Mouse (Mus musculus): ENCODE measurements around the gene Cdk2ap2.
"Not testable (repeated sequence)": the region's sequence is repeated elsewhere in the genome, so short reads cannot be mapped to it uniquely, and the experiment has no call there.

Gene Cdk2ap2

DNA sequence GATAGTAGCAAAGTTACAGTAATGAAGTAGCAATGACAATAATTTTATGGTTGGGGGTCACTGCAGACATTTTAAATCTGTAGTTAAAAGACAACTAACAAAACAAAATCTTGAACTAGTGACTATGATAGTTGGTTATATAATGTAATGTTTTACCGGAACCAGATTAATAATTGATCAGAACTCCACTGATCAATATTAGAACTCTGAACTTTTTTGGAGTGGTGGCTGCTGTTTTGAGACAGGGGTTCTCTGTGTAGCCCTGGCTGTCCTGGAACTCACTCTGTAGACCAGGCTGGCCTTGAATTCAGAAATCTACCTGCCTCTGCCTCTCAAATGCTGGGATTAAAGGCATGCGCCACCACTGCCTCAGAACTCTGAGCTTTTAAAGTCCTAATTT lies 28.7 kb upstream of the Cdk2ap2 start:
- DNase-seq (ENCODE audit: low spot score): not testable (repeated sequence)

DNA sequence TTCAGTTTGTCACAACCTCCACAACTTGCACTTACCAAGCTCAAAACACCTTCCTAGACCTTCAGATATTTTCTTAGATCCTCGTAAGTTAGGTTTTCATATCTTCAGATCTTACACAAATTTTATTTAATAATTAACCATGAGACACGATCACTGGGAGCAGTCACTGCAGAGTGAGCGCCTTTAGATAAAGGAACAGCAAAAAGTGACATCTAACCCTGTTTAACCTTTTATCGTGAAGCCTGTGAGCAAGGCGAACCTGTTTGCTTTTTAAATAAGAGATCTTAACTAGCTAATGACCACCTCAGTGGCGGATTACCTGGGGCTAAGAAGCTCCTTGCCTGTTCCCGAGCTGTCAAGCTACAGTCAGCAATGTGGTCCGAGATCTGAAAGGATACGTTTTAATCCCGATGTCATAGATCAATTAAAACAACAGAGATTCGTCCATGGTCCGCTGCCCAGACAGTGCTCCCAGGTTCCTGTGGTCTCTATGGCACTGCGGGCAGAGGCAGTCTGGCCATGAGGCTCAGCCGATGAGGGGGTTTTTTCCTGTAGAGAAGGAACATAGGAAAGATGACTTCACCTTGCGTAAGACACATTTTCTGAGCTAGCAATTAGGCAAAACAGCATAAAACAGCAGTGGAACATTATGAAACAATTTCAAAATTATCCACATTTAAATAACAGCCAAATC lies 28.1 kb upstream of the Cdk2ap2 start:
- DNase-seq (ENCODE audit: low spot score): no peak

DNA sequence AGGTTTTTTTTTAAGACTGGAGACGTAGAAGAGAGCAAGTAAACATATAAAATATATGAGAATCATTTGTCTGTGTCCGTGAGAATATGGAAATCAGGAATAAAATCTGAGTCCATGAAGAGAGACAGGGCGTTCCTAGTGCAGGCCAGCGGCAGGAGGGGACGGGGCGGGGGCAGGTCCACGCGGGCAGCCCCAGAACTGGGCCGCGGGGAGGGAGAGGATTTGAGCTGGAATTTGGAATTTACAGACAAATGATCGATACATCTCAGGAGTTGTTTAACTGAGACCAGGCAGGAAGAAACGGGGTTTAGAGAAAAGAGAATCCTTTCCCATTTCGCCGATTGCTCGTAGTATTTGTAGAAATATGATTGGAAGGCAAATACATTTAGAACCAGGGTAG lies 26.7 kb upstream of the Cdk2ap2 start:
- DNase-seq (ENCODE audit: low spot score): no peak

DNA sequence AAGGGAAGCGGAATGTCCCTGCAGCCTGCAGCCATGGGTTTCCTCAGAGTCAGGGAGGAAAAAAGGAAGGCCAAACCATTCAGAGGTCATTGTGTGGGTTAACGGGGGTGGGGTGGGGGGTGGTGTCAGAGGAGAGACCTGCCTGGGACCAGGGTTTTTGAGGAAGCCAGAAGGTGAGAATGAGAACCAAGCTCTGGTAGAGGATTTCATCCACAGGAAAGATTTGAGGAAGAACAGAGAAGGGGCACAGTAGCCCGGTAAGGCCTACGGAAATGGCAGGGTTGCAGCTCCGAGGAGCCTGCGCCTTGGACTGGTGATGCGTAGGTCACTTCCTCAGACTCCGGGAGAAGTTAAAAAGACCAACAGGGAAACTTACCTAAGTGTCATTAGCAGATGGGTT lies 26.2 kb upstream of the Cdk2ap2 start:
- DNase-seq (ENCODE audit: low spot score): no peak

DNA sequence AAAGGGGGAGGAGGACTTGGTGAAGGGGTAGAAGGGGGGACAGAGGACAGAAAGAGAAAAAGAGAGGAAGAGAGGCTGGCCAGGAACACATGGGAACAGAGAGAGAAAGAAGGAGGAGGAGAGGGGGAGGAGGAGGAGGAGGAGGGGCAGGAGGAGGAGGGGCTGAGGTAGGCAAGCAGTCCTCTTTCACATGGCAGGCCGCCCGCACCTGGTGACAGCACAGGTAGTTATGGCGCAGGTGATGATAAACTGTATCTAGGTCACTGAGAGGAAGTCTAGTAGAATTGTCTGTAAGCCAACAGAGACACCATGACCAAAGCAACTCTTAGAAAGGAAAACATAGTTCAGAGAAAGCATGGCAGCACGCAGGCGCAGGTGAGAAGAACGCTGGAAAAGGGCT lies 25.6 kb upstream of the Cdk2ap2 start:
- DNase-seq (ENCODE audit: low spot score): no peak

DNA sequence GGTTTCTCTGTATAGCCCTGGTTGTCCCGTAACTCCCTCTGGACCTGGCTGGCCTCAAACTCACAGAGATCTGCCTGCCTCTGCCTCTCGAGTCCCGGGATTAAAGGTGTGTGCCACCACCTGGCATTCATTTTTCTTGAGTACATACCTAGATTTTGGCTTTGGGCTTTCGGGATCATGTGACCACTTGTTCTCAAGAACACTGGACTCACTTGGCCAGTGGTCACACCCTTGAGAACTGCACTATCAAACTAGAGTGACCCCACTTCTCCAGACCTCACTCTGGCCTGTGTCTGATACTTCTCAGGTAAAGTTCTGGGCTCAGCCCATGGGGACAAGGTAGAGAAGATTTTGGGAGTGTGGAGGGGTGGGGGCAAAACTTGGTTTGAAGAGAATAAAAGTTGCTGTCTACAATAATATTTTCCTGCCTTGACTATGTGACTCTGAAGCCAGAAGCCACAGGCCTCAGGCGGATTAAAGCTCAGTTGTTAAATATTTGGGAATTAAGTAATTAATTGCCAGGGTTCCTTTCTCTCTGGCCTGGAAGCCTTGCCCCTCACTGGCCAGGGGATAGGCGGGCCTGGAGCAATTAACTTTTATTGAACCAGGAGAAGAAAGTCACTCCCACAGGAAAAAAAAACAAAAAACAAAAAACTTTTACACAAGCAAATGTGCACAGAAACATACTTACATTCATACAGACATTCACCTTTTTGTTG lies 24.1 kb upstream of the Cdk2ap2 start:
- DNase-seq (ENCODE audit: low spot score): no peak

DNA sequence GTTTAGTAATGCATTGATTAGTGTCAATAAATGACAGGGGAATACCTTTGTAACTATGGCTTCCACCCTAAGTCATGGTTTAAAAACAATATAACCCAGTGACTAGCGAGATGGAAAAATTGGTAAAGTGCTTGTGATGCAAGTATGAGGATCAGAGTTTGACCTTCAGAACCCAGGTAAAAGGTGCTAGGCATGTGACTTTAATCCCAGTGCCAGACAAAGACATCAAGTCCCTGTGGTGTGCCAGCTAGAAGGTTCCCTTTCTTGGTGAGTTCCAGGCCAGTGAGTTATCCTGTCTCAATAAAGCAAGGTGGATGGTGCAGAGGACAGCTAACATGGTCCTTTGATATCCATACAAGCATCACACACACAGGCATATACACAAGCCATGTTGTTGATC lies 21.5 kb upstream of the Cdk2ap2 start:
- no peak for DNase-seq (ENCODE audit: low spot score)

DNA sequence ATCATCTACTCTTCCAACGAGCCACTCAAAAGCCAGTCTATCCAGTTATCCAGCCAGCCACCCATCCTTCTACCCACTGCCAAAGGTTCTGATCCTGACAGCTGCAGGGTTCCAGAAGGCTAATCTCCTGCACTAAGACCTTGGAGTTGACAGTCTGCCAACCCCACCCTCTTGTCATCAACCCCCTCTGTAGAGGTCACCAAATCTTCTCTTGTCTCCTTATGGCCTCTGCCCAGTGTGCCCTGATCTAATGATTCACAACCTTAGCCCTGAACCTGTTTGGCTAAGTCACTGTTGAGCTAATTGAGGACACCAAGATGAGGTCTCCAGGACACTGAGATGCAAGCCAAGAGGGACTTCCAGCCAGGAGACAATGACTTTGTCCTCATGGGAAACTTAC lies 17.4 kb upstream of the Cdk2ap2 start:
- DNase-seq (ENCODE audit: low spot score): no peak

DNA sequence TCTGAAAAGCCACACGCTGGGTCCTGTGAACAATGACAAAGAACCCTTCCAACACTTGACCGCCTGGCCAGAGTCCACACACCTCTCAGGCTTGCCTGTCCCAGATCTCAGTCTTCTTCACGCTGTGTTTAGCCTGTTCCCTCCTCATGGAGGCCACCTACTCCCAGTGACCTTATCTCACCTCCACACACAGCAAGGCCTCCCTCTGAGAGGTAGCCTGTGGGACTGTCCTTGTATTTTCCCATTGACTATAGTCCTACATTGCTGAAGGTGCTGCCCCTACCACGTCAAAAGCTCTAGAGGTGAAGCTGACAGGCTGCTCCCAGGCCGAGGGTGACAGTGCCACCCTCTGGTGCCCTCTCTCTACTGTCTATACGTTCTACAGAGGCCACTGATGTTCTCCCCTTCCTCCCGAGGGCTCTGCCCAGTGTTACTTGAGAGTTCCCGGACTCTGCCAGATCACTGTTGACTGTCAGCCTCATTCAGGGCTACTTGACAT lies 16.4 kb upstream of the Cdk2ap2 start:
- no peak for DNase-seq (ENCODE audit: low spot score)

DNA sequence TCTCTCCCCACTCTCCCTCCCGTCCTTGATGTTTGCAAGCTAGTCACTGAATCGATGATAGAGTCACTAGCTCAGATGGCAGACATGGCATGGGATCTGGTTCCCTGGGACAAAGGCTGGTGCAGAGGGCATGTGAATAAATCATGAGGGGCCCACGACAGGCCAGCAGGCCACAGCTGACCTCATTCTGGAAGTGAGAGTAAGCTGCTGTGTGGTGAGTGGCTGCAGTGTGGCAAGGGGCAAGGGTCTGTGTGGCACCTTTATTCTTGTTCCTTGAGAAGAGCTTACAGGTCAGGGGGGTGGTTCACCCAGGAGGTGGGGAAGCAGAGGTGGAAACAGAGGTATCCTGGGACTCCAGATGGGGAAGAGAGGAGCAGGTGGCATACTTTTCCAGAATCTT lies 15.6 kb upstream of the Cdk2ap2 start, which contains the start of gene Cabp2:
Cabp2 (plus strand) TSS at position 185 of the 400 bp plus-strand sequence.
- no peak for DNase-seq (ENCODE audit: low spot score)

DNA sequence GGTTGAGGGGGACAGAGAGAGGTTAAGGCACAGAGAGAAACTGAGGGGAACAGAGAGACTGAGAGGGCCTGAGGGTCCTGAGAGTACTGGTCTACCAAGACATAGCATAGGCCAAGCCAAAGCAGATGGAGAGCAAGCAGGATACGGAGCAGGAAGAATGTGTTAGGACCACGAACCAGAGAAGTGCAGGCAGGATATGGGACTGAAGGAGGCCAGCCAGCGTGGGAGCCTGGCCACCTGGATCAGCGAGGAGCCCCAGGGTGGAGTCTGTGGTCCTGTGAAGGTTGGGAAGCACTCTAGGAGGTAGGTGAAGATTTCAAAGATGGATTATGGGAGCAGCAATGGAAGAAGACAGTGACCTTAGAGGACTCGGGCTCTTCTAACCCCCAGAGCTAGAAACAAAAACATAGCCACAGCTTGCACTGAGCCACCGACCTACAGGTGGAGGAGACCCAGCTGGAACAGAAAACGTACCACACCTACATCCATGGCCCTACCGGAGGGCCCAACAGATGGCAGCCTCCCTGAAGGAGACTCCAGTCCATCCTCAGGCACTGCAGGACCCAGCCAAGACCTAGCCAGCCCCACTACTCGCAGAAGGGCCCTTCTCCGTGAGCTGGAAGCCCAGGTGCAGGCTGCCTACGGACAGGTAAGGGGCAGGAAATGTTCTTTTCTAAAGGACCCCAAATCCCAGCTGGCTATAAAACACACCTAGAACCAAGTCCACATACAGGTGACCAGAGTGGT lies 14.6 kb upstream of the Cdk2ap2 start:
- no peak for DNase-seq (ENCODE audit: low spot score)

DNA sequence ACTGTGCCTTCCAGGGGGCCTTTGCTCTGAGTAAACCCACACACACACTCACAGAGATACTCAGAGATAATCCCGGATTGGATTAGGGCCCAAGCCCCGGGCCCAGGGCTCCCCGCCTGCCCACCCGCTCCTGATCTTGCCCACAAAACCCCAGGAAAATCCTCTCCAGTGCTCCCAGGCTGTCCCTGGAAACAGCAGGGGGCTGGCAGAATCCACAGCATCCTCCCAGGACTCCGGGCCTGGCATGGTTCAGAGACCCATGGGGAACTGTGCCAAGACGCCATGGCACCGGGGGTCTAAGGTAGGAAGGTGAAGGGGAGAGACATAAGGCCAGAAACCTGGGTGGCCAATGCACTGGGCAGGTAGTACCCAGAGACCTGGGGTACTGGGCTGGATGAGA lies 13.7 kb upstream of the Cdk2ap2 start:
- no peak for DNase-seq (ENCODE audit: low spot score)

DNA sequence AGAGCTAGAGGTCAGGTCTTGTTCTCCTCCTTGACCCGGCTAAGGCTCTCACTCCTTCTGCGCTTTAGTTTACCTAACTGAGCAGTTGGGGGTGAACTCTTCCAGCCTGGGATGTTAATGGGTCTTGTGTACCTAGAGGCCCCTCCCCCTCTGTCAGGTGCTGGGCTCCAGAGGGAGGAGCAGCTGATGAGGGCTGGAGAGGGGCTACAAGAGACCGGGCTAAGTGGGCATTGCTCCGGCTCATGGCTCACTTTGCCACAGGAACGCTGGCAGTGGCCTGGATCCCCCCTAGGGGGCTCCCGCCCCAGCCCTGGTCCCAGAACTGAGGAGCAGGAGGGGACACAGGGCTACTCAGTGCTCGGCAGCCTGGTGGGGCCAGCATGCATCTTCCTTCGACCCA lies 13.2 kb upstream of the Cdk2ap2 start:
- DNase-seq (ENCODE audit: low spot score): no peak

DNA sequence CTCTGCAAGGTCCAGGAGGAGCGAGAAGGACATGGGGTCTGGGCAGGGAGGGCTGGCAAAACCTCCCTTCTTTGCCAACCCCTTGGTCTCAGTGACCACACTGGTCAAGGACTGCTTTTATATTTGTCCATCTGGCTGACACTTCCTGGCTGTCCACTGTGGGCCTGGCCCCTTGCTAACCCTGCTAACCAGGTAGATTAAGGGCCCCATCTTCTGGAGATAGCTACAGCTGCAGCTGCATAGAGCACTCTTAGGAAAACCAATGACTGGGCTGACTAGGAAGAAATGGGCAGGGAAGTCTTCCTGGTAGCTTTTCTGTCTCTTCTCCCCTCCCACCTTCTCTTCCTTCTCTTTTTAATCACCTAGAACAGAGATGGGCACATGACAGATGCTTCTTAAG lies 12.0 kb upstream of the Cdk2ap2 start:
- no peak for DNase-seq (ENCODE audit: low spot score)

DNA sequence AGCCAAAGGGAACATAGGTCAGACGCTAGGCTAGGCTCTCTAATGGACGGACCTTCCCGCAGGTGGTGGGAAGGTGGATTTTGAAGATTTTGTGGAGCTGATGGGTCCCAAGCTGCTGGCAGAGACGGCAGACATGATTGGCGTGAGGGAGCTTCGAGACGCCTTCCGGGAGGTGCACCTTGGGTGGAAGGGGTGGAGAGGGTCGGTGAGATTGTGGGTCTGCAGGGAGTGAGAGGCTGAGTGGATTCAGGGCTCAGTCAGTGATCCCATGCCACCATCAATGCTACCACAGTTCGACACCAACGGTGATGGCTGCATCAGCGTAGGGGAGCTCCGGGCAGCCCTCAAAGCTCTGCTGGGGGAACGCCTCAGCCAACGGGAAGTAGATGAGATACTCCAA lies 10.8 kb upstream of the Cdk2ap2 start:
- DNase-seq (ENCODE audit: low spot score): no peak

DNA sequence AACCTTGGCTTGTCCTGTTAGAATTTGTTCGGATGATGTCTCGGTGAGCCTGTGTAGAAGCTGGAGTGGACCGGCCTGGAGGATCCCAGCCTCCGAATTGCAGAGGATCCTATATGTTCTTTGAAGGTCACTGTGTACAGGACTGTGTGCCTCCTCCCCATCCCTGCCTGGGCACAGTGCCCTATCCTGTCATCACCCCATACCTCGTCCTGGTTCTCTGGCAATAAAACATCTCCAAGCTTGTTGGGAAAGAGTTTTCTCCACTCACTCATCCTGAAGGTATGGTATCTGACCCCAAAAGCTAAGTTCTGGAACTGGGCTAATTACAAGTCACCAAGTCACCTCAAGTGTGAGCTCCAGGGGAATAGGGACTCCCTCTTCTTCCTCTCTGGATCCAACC lies 9.9 kb upstream of the Cdk2ap2 start:
- DNase-seq (ENCODE audit: low spot score): no peak

DNA sequence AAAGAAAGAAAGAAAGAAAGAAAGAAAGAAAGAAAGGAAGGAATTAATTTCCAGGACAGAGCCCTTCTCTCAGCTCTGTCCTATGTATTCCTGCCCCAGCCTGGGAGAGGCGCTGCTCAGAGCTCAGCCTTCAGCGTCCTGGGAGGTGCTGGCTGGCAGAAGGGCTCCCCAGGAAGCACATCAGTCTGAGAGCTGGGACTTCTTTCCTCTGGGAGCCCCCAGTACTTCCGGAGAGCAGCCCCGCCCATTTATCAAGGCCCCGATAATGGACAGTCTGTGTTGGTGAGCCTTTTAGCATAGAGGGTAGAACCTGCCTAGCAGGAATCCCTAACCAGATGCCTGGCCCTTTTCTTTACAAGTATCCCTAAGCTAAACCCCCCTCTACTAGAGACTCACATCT lies 8.8 kb upstream of the Cdk2ap2 start:
- DNase-seq (ENCODE audit: low spot score): no peak

DNA sequence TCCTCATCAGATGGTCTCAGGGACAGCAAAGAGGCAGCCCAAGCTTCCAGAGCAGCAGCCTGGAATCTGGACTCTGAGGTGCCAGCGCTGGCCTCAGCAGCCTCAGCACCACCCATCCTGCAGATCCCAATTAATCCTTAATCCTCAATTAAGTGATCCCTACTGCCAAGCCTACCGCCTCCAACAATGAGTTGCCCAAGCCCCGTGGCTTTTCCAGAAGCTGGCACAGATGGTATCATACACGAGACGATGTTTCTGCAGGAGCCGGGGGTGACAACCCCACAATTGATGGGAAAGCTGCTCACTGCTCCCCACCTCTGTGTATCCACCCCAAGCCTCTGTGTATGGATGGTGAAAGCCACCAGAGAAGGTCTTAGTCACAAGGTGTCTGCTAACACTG lies 7.9 kb upstream of the Cdk2ap2 start:
- DNase-seq (ENCODE audit: low spot score): no peak

DNA sequence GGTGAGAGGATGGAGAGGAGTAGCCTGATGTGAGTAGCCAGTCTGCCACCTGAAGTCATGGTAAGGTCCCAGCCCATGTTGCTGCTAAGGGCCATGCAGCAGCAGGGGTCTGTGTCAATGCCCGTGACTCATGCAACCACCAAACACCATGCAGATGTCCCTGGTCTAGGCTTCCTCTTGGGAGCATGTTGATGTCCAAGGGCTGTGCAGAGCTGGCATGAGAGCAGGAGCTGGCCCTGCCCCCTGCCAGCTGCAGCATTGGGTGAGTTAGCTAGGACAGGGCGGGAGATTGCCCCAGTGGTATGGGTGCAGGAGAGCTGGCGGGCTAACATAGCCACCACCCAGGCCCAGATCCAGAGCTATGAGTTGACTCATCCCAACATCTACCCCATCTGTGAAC lies 6.5 kb upstream of the Cdk2ap2 start:
- DNase-seq (ENCODE audit: low spot score): no peak

DNA sequence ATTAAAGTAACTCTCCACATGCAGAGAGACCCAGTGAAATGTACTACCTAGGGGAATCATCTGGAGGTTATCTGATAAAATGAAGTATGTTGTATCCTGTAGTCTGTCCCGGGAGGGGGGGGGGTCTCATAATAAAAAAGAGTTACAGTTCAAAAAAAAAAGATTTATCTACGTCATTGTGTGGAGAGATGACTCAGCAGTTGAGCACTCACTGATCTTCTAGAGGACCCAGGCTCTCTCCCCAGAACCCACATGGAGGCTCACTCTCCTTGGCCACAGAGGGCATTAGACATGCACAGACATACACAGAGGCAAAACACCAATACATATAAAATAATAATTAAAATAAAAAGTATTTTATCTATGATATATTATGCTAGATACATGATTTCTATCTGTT lies 5.6 kb upstream of the Cdk2ap2 start:
- no peak for DNase-seq (ENCODE audit: low spot score)

DNA sequence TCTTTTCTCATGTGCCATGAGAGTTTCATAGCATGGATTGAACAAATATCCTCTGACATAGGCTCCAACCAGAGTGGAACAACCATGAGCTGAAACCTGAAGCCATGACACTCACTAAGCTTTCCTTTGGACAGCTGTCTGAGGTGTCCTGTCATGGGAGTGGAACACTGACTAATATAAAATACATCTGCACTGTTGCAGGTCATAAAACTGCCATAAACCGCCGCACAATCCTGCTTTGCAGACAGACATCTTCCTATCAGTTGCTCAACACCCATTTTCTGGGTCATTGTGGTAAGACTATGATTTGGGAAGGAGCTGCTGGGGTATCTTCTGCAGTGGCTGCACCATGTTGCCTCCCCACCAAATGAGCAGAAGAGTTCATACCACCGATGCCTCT lies 4.2 kb upstream of the Cdk2ap2 start:
- no peak for DNase-seq (ENCODE audit: low spot score)

DNA sequence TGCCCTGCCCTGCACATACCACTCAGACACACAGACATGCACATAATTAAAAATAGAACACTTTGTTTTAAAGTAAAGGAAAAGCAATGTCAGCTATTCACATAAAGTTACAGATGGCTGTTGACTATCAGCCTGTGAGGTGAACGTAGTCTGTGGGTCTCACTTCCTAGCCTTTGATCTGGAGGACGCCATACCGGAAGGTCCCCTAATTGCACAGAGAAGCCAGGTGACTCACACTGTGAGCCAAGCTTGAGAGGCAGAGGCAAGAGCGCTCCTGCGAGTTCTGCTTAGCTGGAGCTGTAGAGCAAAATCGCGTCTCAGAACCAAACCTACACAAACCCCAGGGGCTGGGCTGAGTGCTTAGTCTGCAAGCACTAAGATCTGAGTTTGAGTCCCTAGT lies 3.2 kb upstream of the Cdk2ap2 start:
- no peak for DNase-seq (ENCODE audit: low spot score)

DNA sequence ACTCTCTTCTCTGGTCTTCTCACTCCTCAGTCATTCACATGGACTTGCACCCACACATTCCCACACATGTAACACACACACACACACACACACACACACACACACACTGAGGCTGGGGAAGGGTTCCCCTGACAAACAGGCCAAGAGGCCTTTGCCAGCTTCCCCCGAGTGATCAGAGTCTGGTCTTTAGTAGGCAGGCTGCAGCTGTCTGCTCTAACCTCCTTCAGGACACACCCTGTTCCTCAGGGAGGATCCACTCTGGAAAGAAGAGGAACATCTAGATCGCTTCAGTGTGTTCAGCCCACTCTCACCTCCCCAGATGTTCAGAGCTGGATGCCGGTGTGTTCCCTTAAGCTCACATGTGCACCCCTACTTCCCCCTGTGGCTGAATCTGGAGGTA lies 2.6 kb upstream of the Cdk2ap2 start:
- DNase-seq (ENCODE audit: low spot score): no peak

Measured in left cerebral cortex, adult 11 months (tissue).